Mouse (Mus musculus): ENCODE results near the gene Abhd17b. TPM values are rescaled to one million over a fixed set of nuclear protein-coding genes. Genes with fewer than 3 reads are reported as not detected.

Gene Abhd17b
- 18.0 and 19.5 TPM in 2 replicates for polyA plus RNA-seq (2015; fragmentation: Nextera tagmentation; extraction: Ambion mirVana)

GRCm38 (mm10) chr19:21653172-21653981 lies at the start of gene Abhd17b:
TSS of gene Abhd17b (plus strand) at chr19:21653185.
- H3K4me2 ChIP-seq, result peak within 1 kb of the TSS; percentile 82
- WGBS, result under 1% methylated on average over 83 of the region's 105 CpGs
- no peaks in the 10 kb centered on the region for H3K9me3 ChIP-seq
- peak within 1 kb of the TSS; percentile 99 for H3K9ac ChIP-seq
- no peak; the same call in none of the 2 replicates for ATAC-seq (ENCODE audit: extremely low read depth, insufficient number of reproducible peaks, low FRiP score, low TSS enrichment)
- H3K4me1 ChIP-seq, result peaks cover 26% of the 10 kb centered on the region
- peak within 1 kb of the TSS; percentile 92 for H3K4me3 ChIP-seq
- no peaks in the 10 kb centered on the region for H3K27me3 ChIP-seq (replicated peaks)
- no peaks in the 10 kb centered on the region for H3K36me3 ChIP-seq
- H3K27ac ChIP-seq (replicated peaks), result peak within 1 kb of the TSS; percentile 99

DNA sequence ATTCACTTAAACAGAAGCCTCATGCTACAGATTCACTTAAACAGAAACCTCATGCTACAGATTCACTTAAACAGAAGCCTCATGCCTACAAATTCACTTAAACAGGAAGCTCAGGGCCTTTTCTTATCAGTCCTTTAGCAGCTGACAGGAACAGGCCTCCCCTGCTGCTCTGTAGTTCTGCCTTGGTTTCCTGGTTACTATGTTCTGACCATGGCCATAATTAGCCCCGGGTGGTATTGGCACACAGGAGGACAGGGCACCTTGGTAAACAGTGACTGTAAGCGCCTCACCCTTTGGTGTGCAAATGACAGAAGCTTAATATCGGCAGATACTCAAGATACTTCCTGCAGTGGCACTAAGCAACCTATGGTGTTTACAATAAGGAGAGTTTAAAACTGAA lies 49.1 kb upstream of the Abhd17b start:
- peaks cover 25% of the 10 kb centered on the region for H3K4me1 ChIP-seq
- ATAC-seq (ENCODE audit: extremely low read depth, insufficient number of reproducible peaks, low FRiP score, low TSS enrichment), result no peak

GRCm38 (mm10) chr19:21605294-21605693 lies 47.7 kb upstream of the Abhd17b start:
- peaks cover 11% of the 10 kb centered on the region for H3K4me1 ChIP-seq
- no peak overlapping the region for H3K4me3 ChIP-seq
- H3K27ac ChIP-seq (replicated peaks), result no peak overlapping the region
- ATAC-seq (ENCODE audit: extremely low read depth, insufficient number of reproducible peaks, low FRiP score, low TSS enrichment), result no peak
- H3K9me3 ChIP-seq, result peaks cover 4% of the 10 kb centered on the region; the same call in 1 of the 2 replicates
- WGBS, result 91% methylated on average over 3 of the region's 3 CpGs
- no peak overlapping the region for H3K9ac ChIP-seq
- H3K27me3 ChIP-seq (replicated peaks), result no peaks in the 10 kb centered on the region
- peaks cover 3% of the 10 kb centered on the region; the same call in 1 of the 2 replicates for H3K36me3 ChIP-seq
- no peak overlapping the region for H3K4me2 ChIP-seq

More for the DNA sequence above, 49.1 kb upstream of the Abhd17b start:
- H3K9me3 ChIP-seq, result peaks cover 4% of the 10 kb centered on the region; the same call in 1 of the 2 replicates
- no peak overlapping the region for H3K4me3 ChIP-seq
- H3K27ac ChIP-seq (replicated peaks), result peak overlapping the region; percentile 53
- H3K36me3 ChIP-seq, result peaks cover 3% of the 10 kb centered on the region; the same call in 1 of the 2 replicates
- 31% methylated on average over 3 of the region's 3 CpGs for WGBS
- H3K4me2 ChIP-seq, result no peak overlapping the region
- H3K9ac ChIP-seq, result 0 out of 2 replicates have a peak overlapping the region, but pooled peaks have one; percentile 5
- no peaks in the 10 kb centered on the region for H3K27me3 ChIP-seq (replicated peaks)

- Histone ChIP-seq H3K9me3 (no peaks in the 10 kb centered on the region), H3K27ac (replicated peaks) (no peak overlapping the region), H3K27me3 (replicated peaks) (no peaks in the 10 kb centered on the region), H3K4me2 (no peak overlapping the region), H3K4me3 (no peak overlapping the region), H3K4me1 (no peaks in the 10 kb centered on the region), H3K9ac (no peak overlapping the region), H3K36me3 (no peaks in the 10 kb centered on the region)
- no peak for ATAC-seq (ENCODE audit: extremely low read depth, insufficient number of reproducible peaks, low FRiP score, low TSS enrichment)
- WGBS, result 69% methylated on average over 6 of the region's 6 CpGs
These were observed 42.7 kb upstream of the Abhd17b start for GRCm38 (mm10) chr19:21610240-21610639.

DNA sequence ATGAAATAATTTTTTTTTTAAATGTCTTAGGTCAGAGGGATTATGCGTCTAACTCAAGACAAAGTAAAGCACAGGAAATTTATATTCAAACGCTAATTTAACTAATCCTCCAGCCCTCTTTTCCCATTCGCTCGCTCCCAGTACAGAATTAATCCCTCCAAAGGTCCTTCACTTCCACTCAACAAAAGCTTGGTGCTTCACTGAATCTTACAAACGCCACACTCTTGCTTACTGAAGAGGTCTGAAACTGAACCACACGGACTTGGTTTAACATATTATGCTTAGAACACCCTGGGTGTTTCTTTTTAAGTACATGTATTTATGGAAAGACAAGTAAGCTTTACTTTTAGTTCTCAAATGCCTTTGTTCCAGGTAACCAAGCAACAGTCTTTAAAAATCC lies 41.7 kb upstream of the Abhd17b start:
- Histone ChIP-seq H3K4me2 (no peak overlapping the region), H3K27me3 (replicated peaks) (no peaks in the 10 kb centered on the region), H3K9me3 (no peaks in the 10 kb centered on the region), H3K4me3 (no peak overlapping the region), H3K36me3 (no peaks in the 10 kb centered on the region), H3K4me1 (no peaks in the 10 kb centered on the region), H3K27ac (replicated peaks) (no peak overlapping the region), H3K9ac (no peak overlapping the region)
- no peak for ATAC-seq (ENCODE audit: extremely low read depth, insufficient number of reproducible peaks, low FRiP score, low TSS enrichment)
- 68% methylated on average over 6 of the region's 6 CpGs for WGBS

GRCm38 (mm10) chr19:21611725-21612575 lies 41.0 kb upstream of the Abhd17b start:
- no peak overlapping the region for H3K4me3 ChIP-seq
- no peaks in the 10 kb centered on the region for H3K27me3 ChIP-seq (replicated peaks)
- ATAC-seq (ENCODE audit: extremely low read depth, insufficient number of reproducible peaks, low FRiP score, low TSS enrichment), result no peak
- no peaks in the 10 kb centered on the region for H3K9me3 ChIP-seq
- WGBS, result 89% methylated on average over 9 of the region's 9 CpGs
- H3K4me2 ChIP-seq, result no peak overlapping the region
- H3K4me1 ChIP-seq, result no peaks in the 10 kb centered on the region
- H3K9ac ChIP-seq, result no peak overlapping the region
- H3K27ac ChIP-seq (replicated peaks), result no peak overlapping the region
- no peaks in the 10 kb centered on the region for H3K36me3 ChIP-seq

DNA sequence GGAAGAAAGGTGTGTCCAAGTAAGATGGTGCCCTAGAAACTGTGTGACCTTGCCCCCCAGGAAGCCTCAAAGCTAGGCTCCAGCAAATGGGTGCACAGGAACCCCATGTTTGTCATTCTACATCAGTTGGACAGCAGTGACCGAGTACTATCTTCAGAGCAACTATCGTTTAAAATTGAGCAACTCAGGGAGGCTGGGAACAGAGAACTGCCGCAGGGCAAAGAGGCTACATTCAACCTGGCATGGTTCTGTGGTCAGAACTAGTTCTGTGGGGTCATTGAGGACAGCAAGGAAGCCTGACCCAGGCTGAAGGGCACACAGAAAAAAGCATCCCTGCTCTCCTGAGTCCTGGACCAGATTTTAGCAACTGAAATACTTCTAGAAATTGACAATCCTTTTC lies 37.2 kb upstream of the Abhd17b start:
- Histone ChIP-seq H3K9me3 (no peaks in the 10 kb centered on the region), H3K9ac (no peak overlapping the region), H3K27ac (replicated peaks) (no peak overlapping the region), H3K4me2 (no peak overlapping the region), H3K27me3 (replicated peaks) (no peaks in the 10 kb centered on the region), H3K36me3 (peaks cover 11% of the 10 kb centered on the region), H3K4me1 (no peaks in the 10 kb centered on the region), H3K4me3 (no peak overlapping the region)
- no peak for ATAC-seq (ENCODE audit: extremely low read depth, insufficient number of reproducible peaks, low FRiP score, low TSS enrichment)
- WGBS, result 86% methylated on average over 3 of the region's 3 CpGs

GRCm38 (mm10) chr19:21623410-21624147 lies 29.4 kb upstream of the Abhd17b start:
- Histone ChIP-seq H3K9ac (no peak overlapping the region), H3K27ac (replicated peaks) (no peak overlapping the region), H3K4me1 (no peaks in the 10 kb centered on the region), H3K27me3 (replicated peaks) (no peaks in the 10 kb centered on the region), H3K4me3 (no peak overlapping the region), H3K4me2 (no peak overlapping the region), H3K36me3 (peaks cover under 1% of the 10 kb centered on the region; the same call in 1 of the 2 replicates), H3K9me3 (no peaks in the 10 kb centered on the region)
- 75% methylated on average over 3 of the region's 3 CpGs for WGBS
- ATAC-seq (ENCODE audit: extremely low read depth, insufficient number of reproducible peaks, low FRiP score, low TSS enrichment), result no peak

- no peaks in the 10 kb centered on the region for H3K9me3 ChIP-seq
- 85% methylated on average over 4 of the region's 4 CpGs for WGBS
- no peak for ATAC-seq (ENCODE audit: extremely low read depth, insufficient number of reproducible peaks, low FRiP score, low TSS enrichment)
- no peaks in the 10 kb centered on the region for H3K4me1 ChIP-seq
- H3K9ac ChIP-seq, result no peak overlapping the region
- H3K4me3 ChIP-seq, result no peak overlapping the region
- H3K27ac ChIP-seq (replicated peaks), result no peak overlapping the region
- H3K36me3 ChIP-seq, result no peaks in the 10 kb centered on the region
- no peak overlapping the region for H3K4me2 ChIP-seq
- no peaks in the 10 kb centered on the region for H3K27me3 ChIP-seq (replicated peaks)
These were observed 28.8 kb upstream of the Abhd17b start for GRCm38 (mm10) chr19:21624148-21624535.

- Histone ChIP-seq H3K27me3 (replicated peaks) (no peaks in the 10 kb centered on the region), H3K4me3 (no peak overlapping the region), H3K4me1 (peaks cover 10% of the 10 kb centered on the region), H3K4me2 (no peak overlapping the region), H3K36me3 (no peaks in the 10 kb centered on the region), H3K9ac (no peak overlapping the region), H3K9me3 (no peaks in the 10 kb centered on the region), H3K27ac (replicated peaks) (no peak overlapping the region)
- WGBS, result 85% methylated on average over 6 of the region's 6 CpGs
- no peak for ATAC-seq (ENCODE audit: extremely low read depth, insufficient number of reproducible peaks, low FRiP score, low TSS enrichment)
These were observed 26.6 kb upstream of the Abhd17b start for GRCm38 (mm10) chr19:21626271-21626988.

Data from heart, embryonic 13.5 days (tissue).